Mouse (Mus musculus) heart, embryonic 16.5 days (tissue): ENCODE results near the gene Prodh2. TPM values are rescaled to one million over a fixed set of nuclear protein-coding genes. Genes with fewer than 3 reads are reported as not detected.
"Not testable (repeated sequence)": the region's sequence is repeated elsewhere in the genome, so short reads cannot be mapped to it uniquely, and the experiment has no call there.

ENCODE experiments used
- ATAC-seq: fragments of 200-750 bp; cut with Nextera tagmentation; replicated peaks from 2 replicates; pipeline ENCODE4 v1.8.0; 2017; ENCODE audit warnings: moderate number of reproducible peaks; ENCODE audit not compliant: insufficient read depth, low FRiP score; ENCODE audit errors: extremely low read depth
- H3K27ac ChIP-seq: fragments of 300-500 bp; sonication (generic); 2 replicates; pipeline ENCODE4 v1.5.1; 2014; ENCODE audit warnings: mild to moderate bottlenecking, low read length, control low read depth, moderate library complexity
- H3K27me3 ChIP-seq: fragments of 300-500 bp; sonication (generic); 2 replicates; pipeline ENCODE4 v1.6.1; 2014; ENCODE audit warnings: low read length, mixed read lengths; ENCODE audit not compliant: control insufficient read depth, insufficient read depth
- H3K36me3 ChIP-seq: fragments of 300-500 bp; sonication (generic); 2 replicates; pipeline ENCODE4 v1.6.1; 2014; ENCODE audit not compliant: control insufficient read depth, insufficient read depth
- H3K4me1 ChIP-seq: fragments of 300-500 bp; sonication (generic); 2 replicates; pipeline ENCODE4 v1.6.1; 2014; ENCODE audit warnings: low read length, mixed read lengths; ENCODE audit not compliant: control insufficient read depth, insufficient read depth
- H3K4me2 ChIP-seq: fragments of 300-500 bp; sonication (generic); 2 replicates; pipeline ENCODE4 v1.6.1; 2014; ENCODE audit warnings: low read depth, mild to moderate bottlenecking, control low read depth, low read length
- H3K4me3 ChIP-seq: fragments of 300-500 bp; sonication (generic); 2 replicates; pipeline ENCODE4 v1.5.1; 2014; ENCODE audit warnings: mild to moderate bottlenecking, control low read depth, low read length
- H3K9ac ChIP-seq: fragments of 300-500 bp; sonication (generic); 2 replicates; pipeline ENCODE4 v1.6.1; 2014; ENCODE audit warnings: low read length, control low read depth
- H3K9me3 ChIP-seq: fragments of 300-500 bp; sonication (generic); replicated peaks from 2 replicates; pipeline ENCODE4 v1.6.1; 2016; ENCODE audit warnings: low read length; ENCODE audit not compliant: control insufficient read depth
- WGBS: fragments of 180-500 bp; shearing (Covaris S2); extraction: QIAGEN DNeasy Blood & Tissue Kit; methylation state at CpG from one replicate; pipeline ENCODE4 v1.1.7; 2014; 5-methylcytosine and 5-hydroxymethylcytosine counted together
- polyA plus RNA-seq: library from polyadenylated mRNA; unstranded; fragments of >200 nt; fragmentation: Nextera tagmentation; extraction: Ambion mirVana; gene quantifications from 2 replicates; pipeline ENCODE4 v1.2.1, GENCODE M21; 2015

Prodh2 gene
- polyA plus RNA-seq, 1 experiment from 2014 or later: 0.09 TPM

DNA sequence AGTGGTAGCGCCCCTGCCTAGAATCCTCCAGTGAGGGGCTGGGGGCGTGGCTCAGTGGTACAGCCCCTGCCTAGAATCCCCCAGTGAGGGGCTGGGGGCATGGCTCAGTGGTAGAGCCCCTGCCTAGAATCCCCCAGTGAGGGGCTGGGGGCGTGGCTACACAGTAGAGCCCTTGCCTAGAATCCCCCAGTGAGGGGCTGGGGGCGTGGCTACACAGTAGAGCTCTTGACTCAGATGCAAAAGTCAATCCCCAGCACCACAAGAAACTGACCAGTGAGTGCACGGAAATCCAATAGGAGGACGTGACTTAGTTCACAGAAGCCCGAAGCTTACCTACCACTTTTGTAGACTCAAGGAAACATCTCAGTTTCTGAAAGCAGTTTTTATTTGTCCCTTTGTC lies 17.3 kb upstream of the Prodh2 start:
- 83% methylated on average over 7 of the region's 7 CpGs for WGBS
- not testable (repeated sequence) for H3K27ac ChIP-seq, H3K9me3 ChIP-seq, H3K4me2 ChIP-seq, H3K4me3 ChIP-seq, H3K27me3 ChIP-seq, H3K36me3 ChIP-seq, H3K4me1 ChIP-seq, H3K9ac ChIP-seq, ATAC-seq

DNA sequence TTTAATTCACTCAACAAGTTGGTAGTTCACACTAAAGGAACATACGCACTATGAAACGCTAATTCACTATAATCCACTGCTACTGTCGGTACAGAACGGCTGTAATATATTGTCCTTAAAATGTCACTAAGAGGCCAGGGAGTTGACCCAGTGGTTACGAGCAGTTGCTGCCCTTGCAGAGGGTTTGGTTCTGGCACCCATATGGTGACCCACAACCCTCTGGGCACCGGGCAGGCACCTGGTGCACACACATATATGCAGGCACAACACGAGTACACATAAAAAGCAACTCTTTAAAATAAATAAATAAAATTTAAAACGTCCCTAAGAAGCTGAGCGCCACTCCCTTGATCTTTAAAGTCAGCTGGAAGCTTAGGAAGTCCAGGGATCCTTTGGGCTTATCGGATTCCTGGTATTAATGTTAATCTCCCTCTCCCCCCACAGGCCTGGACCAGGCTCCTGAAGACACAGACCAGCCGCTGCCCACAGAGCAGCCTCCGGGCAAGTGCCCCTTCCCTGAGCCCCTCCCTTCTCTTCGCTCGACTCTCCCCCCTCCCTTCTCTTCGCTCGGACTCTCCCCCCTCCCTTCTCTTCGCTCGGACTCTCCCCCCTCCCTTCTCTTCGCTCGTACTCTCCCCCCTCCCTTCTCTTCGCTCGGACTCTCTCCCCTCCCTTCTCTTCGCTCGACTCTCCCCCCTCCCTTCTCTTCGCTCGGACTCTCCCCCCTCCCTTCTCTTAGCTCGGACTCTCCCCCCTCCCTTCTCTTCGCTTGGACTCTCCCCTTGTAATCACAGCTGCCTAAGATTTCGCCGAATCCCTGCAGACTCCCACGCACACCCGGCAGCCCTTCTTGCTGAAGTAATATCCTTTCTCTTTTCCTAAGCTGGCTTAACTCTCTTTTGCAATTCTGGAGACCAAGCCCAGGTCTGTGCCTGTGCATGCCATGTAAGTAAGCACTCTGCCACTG lies 15.7 kb upstream of the Prodh2 start:
- H3K9me3 ChIP-seq: no peaks in the 10 kb centered on the region
- H3K9ac ChIP-seq: no peak overlapping the region
- no peak overlapping the region for H3K27ac ChIP-seq
- H3K27me3 ChIP-seq: peaks cover 11% of the 10 kb centered on the region
- 0 out of 2 replicates have a peak, but pooled peaks cover 3% of the 10 kb centered on the region for H3K4me1 ChIP-seq
- peak overlapping the region; percentile 59 for H3K4me2 ChIP-seq
- ATAC-seq: no peak
- WGBS: 9% methylated on average over 32 of the region's 32 CpGs
- peak overlapping the region; percentile 24; the same call in 1 of the 2 replicates for H3K4me3 ChIP-seq
- no peaks in the 10 kb centered on the region for H3K36me3 ChIP-seq

DNA sequence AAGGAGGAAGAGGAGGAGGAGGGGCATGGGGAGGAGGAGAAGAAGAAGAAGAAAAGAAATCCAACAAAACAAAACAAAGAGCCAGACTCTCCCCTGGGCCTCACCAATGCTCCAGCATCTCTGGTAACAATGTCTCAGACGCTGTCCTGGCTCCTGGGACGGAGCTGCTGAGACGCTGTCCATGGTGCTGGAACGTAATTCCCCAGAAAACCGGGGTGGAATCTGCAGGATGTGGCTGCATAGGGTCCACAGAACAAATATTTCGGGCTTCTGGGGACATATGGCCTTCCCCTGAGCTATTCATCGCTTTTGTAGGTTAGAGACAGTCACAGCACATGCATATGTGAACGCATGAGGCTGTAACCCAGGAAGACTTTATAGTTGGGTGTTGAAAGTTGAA lies 9.2 kb upstream of the Prodh2 start:
- H3K27me3 ChIP-seq: peaks cover 11% of the 10 kb centered on the region; the same call in 1 of the 2 replicates
- no peaks in the 10 kb centered on the region for H3K36me3 ChIP-seq
- no peak overlapping the region for H3K27ac ChIP-seq
- H3K9ac ChIP-seq: no peak overlapping the region
- H3K4me1 ChIP-seq: no peaks in the 10 kb centered on the region
- no peaks in the 10 kb centered on the region for H3K9me3 ChIP-seq
- no peak for ATAC-seq
- no peak overlapping the region for H3K4me3 ChIP-seq
- no peak overlapping the region for H3K4me2 ChIP-seq
- 8% methylated on average over 8 of the region's 8 CpGs for WGBS

DNA sequence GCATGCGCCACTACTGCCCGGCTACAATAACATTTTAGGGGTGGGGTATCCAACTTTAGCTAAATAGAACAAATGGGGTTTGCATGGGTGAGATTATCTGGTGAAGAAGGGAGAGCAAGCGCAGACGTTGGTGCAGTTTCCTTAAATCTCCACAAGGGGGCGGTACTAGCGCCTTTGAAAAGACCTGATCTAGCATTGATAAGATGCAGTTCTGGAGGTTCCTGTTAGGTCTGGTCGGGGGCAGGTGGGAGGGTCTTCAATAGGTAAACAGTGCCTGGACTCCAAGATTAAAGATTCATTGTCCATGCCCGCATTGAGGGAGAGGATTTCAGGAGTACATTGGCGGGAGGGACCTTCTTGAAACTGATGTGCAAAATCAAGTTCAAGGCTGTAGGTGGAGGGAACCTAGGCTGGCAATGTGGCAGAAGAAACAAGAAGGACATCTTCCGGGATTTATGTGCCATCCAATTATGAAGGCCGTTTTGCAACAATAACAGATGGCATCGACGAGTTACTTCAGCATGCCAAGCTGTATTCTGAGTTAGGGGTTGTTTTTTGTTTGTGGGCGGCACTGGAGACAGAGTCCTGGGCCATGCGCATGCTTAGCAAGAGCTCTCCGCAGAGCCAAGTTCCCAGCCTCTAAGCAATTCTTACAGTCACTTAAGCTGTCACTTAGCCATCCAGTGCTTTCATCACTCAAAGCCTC lies 3.0 kb upstream of the Prodh2 start:
- Histone ChIP-seq H3K27me3 (0 out of 2 replicates have a peak, but pooled peaks cover 8% of the 10 kb centered on the region), H3K4me1 (no peaks in the 10 kb centered on the region), H3K27ac (no peak overlapping the region), H3K9ac (no peak overlapping the region), H3K9me3 (no peaks in the 10 kb centered on the region), H3K4me3 (no peak overlapping the region), H3K36me3 (no peaks in the 10 kb centered on the region), H3K4me2 (no peak overlapping the region)
- WGBS: 28% methylated on average over 16 of the region's 16 CpGs
- ATAC-seq: no peak

DNA sequence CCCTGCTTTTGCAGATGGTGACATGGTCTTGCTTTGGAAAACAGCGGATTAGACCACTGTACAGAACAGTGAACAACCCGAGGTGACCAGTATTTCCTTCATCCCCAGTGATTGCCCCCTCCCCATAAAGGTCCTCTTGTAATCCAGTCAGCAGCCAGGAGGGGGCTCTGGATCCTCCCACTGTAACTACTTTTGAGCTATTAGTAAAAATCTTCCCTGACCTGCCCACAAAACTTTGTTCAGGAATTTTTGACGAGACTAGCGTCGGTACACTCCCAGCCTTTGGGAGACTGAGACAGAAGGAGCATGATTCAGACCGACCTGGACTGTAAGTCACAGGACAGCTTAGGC lies 2.5 kb upstream of the Prodh2 start:
- 14% methylated on average over 6 of the region's 6 CpGs for WGBS
- Histone ChIP-seq H3K9ac (no peak overlapping the region), H3K4me1 (no peaks in the 10 kb centered on the region), H3K4me2 (no peak overlapping the region), H3K27me3 (0 out of 2 replicates have a peak, but pooled peaks cover 8% of the 10 kb centered on the region), H3K4me3 (no peak overlapping the region), H3K9me3 (no peaks in the 10 kb centered on the region), H3K36me3 (no peaks in the 10 kb centered on the region), H3K27ac (no peak overlapping the region)
- no peak for ATAC-seq

DNA sequence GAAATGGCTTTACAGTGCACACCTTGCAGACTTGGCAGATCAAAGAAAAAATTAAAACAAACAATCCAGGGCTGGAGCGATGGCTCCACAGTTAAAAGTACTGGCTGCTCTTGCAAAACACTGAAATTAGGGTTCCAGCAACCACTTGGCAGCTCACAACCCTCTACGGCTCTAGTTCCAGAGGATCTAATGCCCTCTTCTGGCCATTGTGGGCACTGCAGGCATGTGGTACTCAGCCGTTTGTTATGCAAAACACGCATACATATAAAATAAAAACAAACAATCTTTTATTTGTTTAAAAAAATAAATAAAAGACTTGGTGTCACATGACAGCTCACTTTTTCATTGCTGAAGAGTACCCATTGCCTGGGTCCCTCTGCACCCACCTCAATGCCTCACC lies 657 bp upstream of the Prodh2 start:
- 21% methylated on average over 4 of the region's 4 CpGs for WGBS
- ATAC-seq: no peak
- H3K27ac ChIP-seq: no peak overlapping the region

DNA sequence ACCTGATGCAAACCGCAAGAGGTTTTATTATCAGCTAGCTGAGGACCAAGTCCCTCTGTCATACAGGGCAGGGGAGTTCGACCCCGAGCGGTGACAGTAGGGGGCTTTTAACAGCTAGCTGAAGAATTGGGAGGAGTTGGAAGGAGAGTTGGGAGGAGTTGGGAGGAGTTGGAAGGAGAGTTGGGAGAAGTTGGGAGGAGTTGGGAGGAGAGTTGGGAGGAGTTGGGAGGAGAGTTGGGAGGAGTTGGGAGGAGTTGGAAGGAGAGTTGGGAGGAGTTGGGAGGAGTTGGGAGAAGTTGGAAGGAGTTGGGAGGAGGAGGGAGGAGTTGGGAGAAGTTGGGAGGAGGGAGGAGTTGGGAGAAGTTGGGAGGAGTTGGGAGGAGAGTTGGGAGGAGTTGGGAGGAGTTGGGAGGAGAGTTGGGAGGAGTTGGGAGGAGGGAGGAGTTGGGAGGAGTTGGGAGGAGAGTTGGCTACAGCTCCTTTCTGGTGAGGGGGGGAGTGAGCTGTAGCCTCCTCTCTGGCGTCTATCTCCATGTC lies 2.2 kb downstream of the Prodh2 start:
- WGBS: 41% methylated on average over 5 of the region's 5 CpGs
- H3K4me2 ChIP-seq, H3K27ac ChIP-seq, H3K4me3 ChIP-seq, H3K36me3 ChIP-seq, H3K9me3 ChIP-seq, H3K27me3 ChIP-seq, ATAC-seq, H3K4me1 ChIP-seq, H3K9ac ChIP-seq: not testable (repeated sequence)

More for the DNA sequence above, 657 bp upstream of the Prodh2 start:
- Histone ChIP-seq H3K4me1 (no peaks in the 10 kb centered on the region), H3K4me3 (no peak overlapping the region), H3K27me3 (0 out of 2 replicates have a peak, but pooled peaks cover 5% of the 10 kb centered on the region), H3K4me2 (no peak overlapping the region), H3K9me3 (no peaks in the 10 kb centered on the region), H3K9ac (no peak overlapping the region), H3K36me3 (no peaks in the 10 kb centered on the region)

DNA sequence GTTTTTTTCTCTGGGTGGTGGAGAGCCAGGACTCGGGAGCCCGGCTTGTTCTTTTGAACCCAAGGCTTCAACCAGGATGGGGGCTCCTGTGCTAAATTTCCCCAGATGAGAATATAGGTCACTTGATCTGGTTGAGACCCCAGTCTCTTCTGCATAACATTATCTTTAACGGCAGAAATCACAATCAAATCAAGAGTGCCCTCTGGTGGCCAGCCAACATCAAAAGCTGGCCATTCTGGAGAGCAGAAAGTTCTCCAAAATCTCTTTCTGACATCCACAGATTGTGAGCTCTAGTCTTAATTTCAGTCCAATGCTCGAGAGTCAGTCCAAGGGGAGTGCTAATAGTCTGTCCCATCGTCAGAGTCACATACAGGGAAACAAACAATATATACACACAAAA lies 7.7 kb downstream of the Prodh2 start:
- ATAC-seq, H3K27ac ChIP-seq, H3K4me2 ChIP-seq, H3K9ac ChIP-seq, H3K4me1 ChIP-seq, H3K36me3 ChIP-seq, H3K9me3 ChIP-seq, H3K4me3 ChIP-seq, H3K27me3 ChIP-seq: not testable (repeated sequence)
- WGBS: 74% methylated on average over 5 of the region's 5 CpGs

DNA sequence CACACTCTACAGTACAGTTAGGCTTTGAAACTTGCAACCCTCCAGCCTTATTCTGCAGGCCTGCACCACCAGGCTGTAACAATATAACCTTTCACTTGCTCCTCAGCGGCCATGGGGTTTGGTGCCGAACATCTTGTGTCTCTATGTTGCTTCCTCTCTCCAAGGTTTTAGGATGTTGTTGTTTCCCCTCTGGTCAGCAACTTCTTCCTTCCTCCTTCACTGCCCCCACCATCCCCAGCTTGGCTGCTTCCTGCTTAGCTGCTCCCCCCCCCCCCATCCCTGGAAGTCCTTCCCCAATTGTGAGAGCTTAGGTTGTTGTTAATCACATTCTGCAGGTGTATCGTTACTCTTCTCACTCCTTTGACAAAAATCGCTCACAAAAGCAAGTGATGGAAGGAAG lies 14.6 kb downstream of the Prodh2 start:
- no peak overlapping the region for H3K27ac ChIP-seq
- WGBS: 60% methylated on average over 4 of the region's 4 CpGs
- no peaks in the 10 kb centered on the region for H3K9me3 ChIP-seq
- no peak overlapping the region for H3K4me3 ChIP-seq
- no peak overlapping the region for H3K9ac ChIP-seq
- H3K36me3 ChIP-seq: no peaks in the 10 kb centered on the region
- H3K4me1 ChIP-seq: no peaks in the 10 kb centered on the region
- no peak for ATAC-seq
- no peaks in the 10 kb centered on the region for H3K27me3 ChIP-seq
- H3K4me2 ChIP-seq: no peak overlapping the region
